Mouse (Mus musculus): ENCODE results near the gene Mrps33.

DNA sequence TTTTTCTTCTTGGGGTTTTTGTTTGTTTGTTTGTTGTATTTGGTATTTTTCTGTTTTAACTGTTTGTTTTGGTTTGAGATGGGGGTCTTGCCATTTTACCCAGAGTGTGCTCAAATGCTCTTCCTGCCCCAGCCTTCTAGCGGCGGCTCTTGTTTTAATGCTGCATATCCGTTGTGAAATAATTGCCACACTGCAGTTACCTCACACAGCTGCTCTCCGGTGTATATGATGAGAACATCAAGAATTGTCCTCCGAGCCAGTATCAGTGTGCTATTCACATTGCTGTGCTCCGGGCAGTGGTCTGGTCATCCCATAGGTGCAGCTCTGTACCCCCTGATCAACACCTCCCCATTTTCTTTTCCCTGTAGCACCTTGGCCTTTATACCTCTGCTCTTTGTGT is 34.5 kb downstream of the Mrps33 start:
- TF ChIP-seq POLR2A (IDR thresholded peaks at IDR 0.05; ENCODE audit: low read depth, low read length), result no peak
- TF ChIP-seq CTCF (IDR thresholded peaks at IDR 0.05; ENCODE audit: borderline replicate concordance, insufficient read depth, low read length), result no peak
